Mouse (Mus musculus) liver, embryonic 13.5 days (tissue): ENCODE measurements around the gene Uck2. TPM values are rescaled to one million over a fixed set of nuclear protein-coding genes. Genes with fewer than 3 reads are reported as not detected.
A peak's percentile ranks its signal among the peaks of the same experiment; 100 is the strongest.

Source experiments
- ATAC-seq: fragments of 200-750 bp; cut with Nextera tagmentation; 2 replicates; pipeline ENCODE4 v1.8.0; 2017; ENCODE audit warnings: low read depth, mild to moderate bottlenecking, moderate number of reproducible peaks, moderate library complexity
- DNase-seq: peaks from one replicate; pipeline ENCODE4 v3.0.0; 2022
- H3K27ac ChIP-seq: fragments of 300-500 bp; sonication (generic); 2 replicates; pipeline ENCODE4 v1.5.1; 2015; ENCODE audit warnings: moderate library complexity, mild to moderate bottlenecking, inconsistent platforms
- H3K27me3 ChIP-seq: fragments of 300-500 bp; sonication (generic); 2 replicates; pipeline ENCODE4 v1.6.1; 2015; ENCODE audit warnings: mild to moderate bottlenecking, inconsistent platforms
- H3K36me3 ChIP-seq: fragments of 300-500 bp; sonication (generic); 2 replicates; pipeline ENCODE4 v1.6.1; 2015; ENCODE audit warnings: mild to moderate bottlenecking, inconsistent platforms
- H3K4me1 ChIP-seq: fragments of 300-500 bp; sonication (generic); replicated peaks from 2 replicates; pipeline ENCODE4 v1.6.1; 2015; ENCODE audit warnings: inconsistent platforms
- H3K4me2 ChIP-seq: fragments of 300-500 bp; sonication (generic); 2 replicates; pipeline ENCODE4 v1.6.1; 2015; ENCODE audit warnings: inconsistent platforms, mild to moderate bottlenecking, moderate library complexity
- H3K4me3 ChIP-seq: fragments of 300-500 bp; sonication (generic); replicated peaks from 2 replicates; pipeline ENCODE4 v1.5.1; 2015; ENCODE audit warnings: mild to moderate bottlenecking, inconsistent platforms
- H3K9ac ChIP-seq: fragments of 300-500 bp; sonication (generic); 2 replicates; pipeline ENCODE4 v1.6.1; 2015; ENCODE audit warnings: mild to moderate bottlenecking, inconsistent platforms
- H3K9me3 ChIP-seq: fragments of 300-500 bp; sonication (generic); replicated peaks from 2 replicates; pipeline ENCODE4 v1.6.1; 2016; ENCODE audit warnings: inconsistent platforms
- WGBS: fragments of 180-500 bp; shearing (Covaris S2); methylation state at CpG from one replicate; pipeline ENCODE4 v1.1.7; 2015; ENCODE audit not compliant: insufficient replicate concordance; 5-methylcytosine and 5-hydroxymethylcytosine counted together
- polyA plus RNA-seq: library from polyadenylated mRNA; unstranded; fragments of >200 nt; fragmentation: Nextera tagmentation; extraction: Ambion mirVana; gene quantifications from 2 replicates; pipeline ENCODE4 v1.2.1, GENCODE M21; 2015

Gene Uck2
- polyA plus RNA-seq, 1 experiment from 2014 or later, result 67.1 TPM

- no peak overlapping the region for H3K27ac ChIP-seq
- H3K4me2 ChIP-seq, result no peak overlapping the region
- H3K9me3 ChIP-seq, result no peaks in the 10 kb centered on the region
- no peak overlapping the region for H3K9ac ChIP-seq
- 64% methylated on average over 13 of the region's 13 CpGs for WGBS
- no peak overlapping the region for H3K4me3 ChIP-seq
- peaks cover 9% of the 10 kb centered on the region; the same call in 1 of the 2 replicates for H3K27me3 ChIP-seq
- ATAC-seq (no peak), DNase-seq (no peak)
- H3K4me1 ChIP-seq, result peaks cover 19% of the 10 kb centered on the region
- no peaks in the 10 kb centered on the region for H3K36me3 ChIP-seq
Measured at GRCm38 (mm10) chr1:167295679-167296402, 10.7 kb upstream of the Uck2 start.

GRCm38 (mm10) chr1:167292447-167292846 lies 7.3 kb upstream of the Uck2 start:
- Histone ChIP-seq H3K27me3 (peaks cover 20% of the 10 kb centered on the region), H3K9me3 (no peaks in the 10 kb centered on the region), H3K4me3 (no peak overlapping the region), H3K4me2 (peak overlapping the region; percentile 5; the same call in 1 of the 2 replicates), H3K36me3 (no peaks in the 10 kb centered on the region), H3K27ac (0 out of 2 replicates have a peak overlapping the region, but pooled peaks have one; percentile 11), H3K9ac (no peak overlapping the region), H3K4me1 (peaks cover 47% of the 10 kb centered on the region)
- WGBS, result 27% methylated on average over 11 of the region's 11 CpGs
- no peak for DNase-seq
- ATAC-seq, result no peak

- ATAC-seq, result no peak
- WGBS, result 65% methylated on average over 8 of the region's 8 CpGs
- H3K9me3 ChIP-seq, result no peaks in the 10 kb centered on the region
Measured at GRCm38 (mm10) chr1:167291610-167292009, 6.5 kb upstream of the Uck2 start.

DNA sequence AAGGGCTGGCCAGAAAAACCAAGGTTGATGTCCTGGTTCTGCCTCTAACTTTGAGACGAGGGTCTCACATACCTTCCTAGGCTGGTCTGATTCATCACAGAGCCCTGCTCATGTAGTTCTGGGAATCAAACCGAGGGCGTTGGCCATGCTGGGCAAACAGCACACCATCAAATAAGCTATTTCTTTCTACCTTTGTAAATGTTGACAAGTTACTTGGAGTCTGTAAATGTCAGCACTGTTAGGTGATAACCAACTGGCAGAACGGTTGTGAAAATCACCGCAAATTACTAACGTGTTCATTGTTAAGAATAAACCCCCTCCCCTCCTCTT lies 5.1 kb upstream of the Uck2 start:
- 38% methylated on average over 6 of the region's 6 CpGs for WGBS

More at GRCm38 (mm10) chr1:167291610-167292009, 6.5 kb upstream of the Uck2 start:
- H3K4me2 ChIP-seq, result no peak overlapping the region
- peaks cover 25% of the 10 kb centered on the region for H3K27me3 ChIP-seq
- H3K4me3 ChIP-seq, result no peak overlapping the region
- H3K9ac ChIP-seq, result no peak overlapping the region
- peaks cover 53% of the 10 kb centered on the region for H3K4me1 ChIP-seq
- DNase-seq, result no peak
- no peak overlapping the region for H3K27ac ChIP-seq
- H3K36me3 ChIP-seq, result no peaks in the 10 kb centered on the region

GRCm38 (mm10) chr1:167289567-167290262 lies 4.6 kb upstream of the Uck2 start:
- Histone ChIP-seq H3K27ac (peak overlapping the region; percentile 94), H3K4me3 (no peak overlapping the region), H3K9ac (0 out of 2 replicates have a peak overlapping the region, but pooled peaks have one; percentile 30), H3K36me3 (no peaks in the 10 kb centered on the region), H3K27me3 (peaks cover 37% of the 10 kb centered on the region), H3K4me1 (peaks cover 64% of the 10 kb centered on the region), H3K4me2 (peak overlapping the region; percentile 58), H3K9me3 (no peaks in the 10 kb centered on the region)
- DNase-seq (no peak), ATAC-seq (no peak)
- whole genome bisulfite sequencing, result 24% methylated on average over 11 of the region's 11 CpGs

More for the DNA sequence above, 5.1 kb upstream of the Uck2 start:
- H3K4me1 ChIP-seq, result peaks cover 61% of the 10 kb centered on the region
- H3K36me3 ChIP-seq, result no peaks in the 10 kb centered on the region
- H3K4me3 ChIP-seq, result no peak overlapping the region
- no peak overlapping the region for H3K27ac ChIP-seq
- no peak for ATAC-seq
- 0 out of 2 replicates have a peak overlapping the region, but pooled peaks have one; percentile 30 for H3K9ac ChIP-seq
- H3K9me3 ChIP-seq, result no peaks in the 10 kb centered on the region
- no peak for DNase-seq
- no peak overlapping the region for H3K4me2 ChIP-seq
- H3K27me3 ChIP-seq, result peaks cover 37% of the 10 kb centered on the region

DNA sequence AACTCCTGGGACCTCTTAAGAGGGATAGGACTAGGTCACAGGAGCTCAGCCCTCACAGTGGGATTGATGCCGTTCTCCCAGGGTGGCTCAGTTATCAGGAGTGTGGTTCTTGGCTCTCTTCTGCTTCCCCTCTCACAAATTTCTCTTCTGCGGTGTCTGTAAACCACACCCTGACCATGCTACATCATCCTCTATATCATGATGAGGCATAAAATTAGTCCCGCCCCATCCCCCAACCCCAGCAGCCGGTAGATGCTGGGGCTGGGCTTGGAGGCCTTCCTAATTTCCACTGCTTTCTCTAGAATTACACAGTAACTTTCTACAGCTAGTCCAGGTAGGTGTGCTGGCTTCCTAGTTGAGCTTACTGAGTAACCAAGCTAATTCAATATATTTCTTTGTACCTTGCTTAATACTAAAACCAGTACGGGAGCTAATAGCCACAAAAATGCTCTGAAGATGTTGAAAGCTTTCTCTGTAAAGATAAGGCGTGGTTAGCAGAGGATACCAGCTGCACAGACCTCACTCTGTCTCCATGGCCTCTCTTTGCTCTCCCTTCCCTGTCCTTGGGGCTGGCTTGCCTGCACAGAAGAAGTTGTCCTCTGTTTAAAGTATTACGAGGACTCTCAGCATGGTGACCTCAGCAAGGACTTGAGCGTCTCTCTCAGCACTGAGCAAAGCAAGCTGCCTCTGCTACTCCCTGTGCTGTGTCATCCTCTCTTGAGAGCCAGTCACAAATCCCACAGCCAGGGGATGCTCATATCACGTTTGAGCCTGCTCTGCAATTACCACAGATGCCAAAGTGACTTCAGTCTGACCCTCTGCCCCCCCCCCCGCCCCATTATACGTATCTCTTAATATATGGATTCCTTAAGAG lies 3.8 kb upstream of the Uck2 start:
- peak; percentile 85 for ATAC-seq
- peaks cover 58% of the 10 kb centered on the region for H3K4me1 ChIP-seq
- peaks cover 37% of the 10 kb centered on the region for H3K27me3 ChIP-seq
- no peaks in the 10 kb centered on the region for H3K9me3 ChIP-seq
- WGBS, result 9% methylated on average over 11 of the region's 11 CpGs
- H3K36me3 ChIP-seq, result no peaks in the 10 kb centered on the region
- DNase-seq, result peak; percentile 64
- H3K4me2 ChIP-seq, result peak overlapping the region; percentile 58
- peak overlapping the region; percentile 38 for H3K4me3 ChIP-seq
- peak overlapping the region; percentile 53 for H3K9ac ChIP-seq
- H3K27ac ChIP-seq, result peak overlapping the region; percentile 94

DNA sequence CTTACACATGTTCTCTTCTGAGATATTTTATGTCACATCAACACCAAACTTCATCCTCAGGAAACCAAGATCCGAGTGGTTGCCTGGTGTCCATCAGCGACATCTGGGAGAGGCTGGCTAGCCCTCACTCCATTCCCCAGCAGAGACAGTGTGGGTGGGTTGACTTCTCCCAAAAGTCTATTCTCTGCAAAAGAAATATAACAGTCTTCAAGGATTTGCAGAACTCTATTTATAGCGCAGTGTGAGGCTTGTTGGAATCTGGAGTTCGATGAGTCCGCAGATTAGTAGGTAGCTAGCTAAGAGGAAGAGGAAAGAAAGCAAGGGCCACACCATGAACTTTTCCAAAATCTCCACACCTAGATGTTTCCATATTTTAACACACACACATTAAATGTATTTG lies 2.0 kb upstream of the Uck2 start:
- Histone ChIP-seq H3K9me3 (no peaks in the 10 kb centered on the region), H3K9ac (no peak overlapping the region), H3K27ac (no peak overlapping the region), H3K27me3 (peaks cover 37% of the 10 kb centered on the region), H3K4me1 (peaks cover 67% of the 10 kb centered on the region), H3K4me2 (no peak overlapping the region), H3K4me3 (no peak overlapping the region), H3K36me3 (no peaks in the 10 kb centered on the region)
- ATAC-seq (no peak), DNase-seq (no peak)
- WGBS, result 77% methylated on average over 5 of the region's 5 CpGs

DNA sequence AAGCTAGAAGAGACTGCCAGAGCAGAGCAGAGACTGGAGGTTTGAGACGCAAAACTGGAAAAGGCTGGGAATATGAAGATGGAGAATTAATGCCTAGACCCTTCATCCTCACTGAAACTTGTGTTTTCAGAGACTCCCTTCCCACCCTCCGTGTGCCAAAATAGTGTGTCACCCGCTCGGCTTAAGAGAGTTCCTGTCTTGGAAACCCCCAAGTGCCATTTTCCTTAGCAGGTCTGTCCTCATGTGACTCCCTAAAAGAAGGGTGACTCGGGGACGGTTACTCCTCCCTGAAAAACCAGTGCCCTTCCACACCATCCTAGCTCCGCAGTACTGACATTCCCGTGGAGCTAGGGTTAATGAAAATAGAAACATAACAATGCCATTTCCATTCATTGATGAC lies 236 bp upstream of the Uck2 start:
- H3K4me1 ChIP-seq, result peaks cover 82% of the 10 kb centered on the region
- H3K36me3 ChIP-seq, result no peaks in the 10 kb centered on the region
- DNase-seq (no peak), ATAC-seq (no peak)
- peak overlapping the region; percentile 83 for H3K27ac ChIP-seq
- H3K9me3 ChIP-seq, result no peaks in the 10 kb centered on the region
- WGBS, result 3% methylated on average over 8 of the region's 8 CpGs
- H3K4me3 ChIP-seq, result peak overlapping the region; percentile 85
- H3K9ac ChIP-seq, result peak overlapping the region; percentile 85
- peak overlapping the region; percentile 99 for H3K4me2 ChIP-seq
- H3K27me3 ChIP-seq, result peaks cover 26% of the 10 kb centered on the region

DNA sequence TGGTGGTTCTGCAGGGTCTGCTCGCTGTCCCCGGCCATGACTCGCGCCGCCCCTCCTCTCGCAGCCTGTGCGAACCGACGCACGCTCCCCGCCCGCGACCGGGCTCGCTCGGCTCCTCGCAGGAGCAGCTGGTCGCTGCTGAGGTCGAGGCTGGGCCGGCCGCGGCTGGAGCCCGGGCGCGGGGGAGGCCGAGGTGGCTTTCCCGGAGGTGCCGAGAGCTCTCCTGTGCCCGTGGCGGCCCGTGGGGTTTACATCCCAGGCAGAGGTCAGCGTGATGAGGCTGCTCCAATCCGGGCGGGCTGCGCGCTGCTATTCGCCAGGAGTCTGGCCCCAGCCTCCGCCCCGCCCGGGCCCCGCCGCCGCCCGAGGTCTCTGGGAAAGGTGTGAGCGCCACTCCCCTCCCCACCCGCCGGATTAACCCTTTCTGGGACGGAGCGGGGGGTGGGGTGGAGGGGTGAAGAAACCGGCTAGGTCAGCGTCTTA lies 242 bp downstream of the Uck2 start:
- Histone ChIP-seq H3K4me3 (peak overlapping the region; percentile 85), H3K9me3 (no peaks in the 10 kb centered on the region), H3K4me2 (peak overlapping the region; percentile 99), H3K36me3 (no peaks in the 10 kb centered on the region), H3K27me3 (peaks cover 21% of the 10 kb centered on the region), H3K9ac (peak overlapping the region; percentile 85), H3K4me1 (peaks cover 82% of the 10 kb centered on the region), H3K27ac (peak overlapping the region; percentile 83)
- peak; percentile 83 for ATAC-seq
- WGBS, result 0% methylated on average over 42 of the region's 51 CpGs
- DNase-seq, result peak; percentile 82

- H3K4me1 ChIP-seq, result peaks cover 82% of the 10 kb centered on the region
Measured at GRCm38 (mm10) chr1:167284258-167284836, 773 bp downstream of the Uck2 start.

More at GRCm38 (mm10) chr1:167284258-167284836, 773 bp downstream of the Uck2 start:
- peak overlapping the region; percentile 85 for H3K4me3 ChIP-seq
- peak overlapping the region; percentile 85 for H3K9ac ChIP-seq
- WGBS, result under 1% methylated on average over 63 of the region's 73 CpGs
- H3K36me3 ChIP-seq, result no peaks in the 10 kb centered on the region
- peak overlapping the region; percentile 99 for H3K4me2 ChIP-seq
- H3K27me3 ChIP-seq, result peaks cover 16% of the 10 kb centered on the region
- DNase-seq, result peak; percentile 53
- no peaks in the 10 kb centered on the region for H3K9me3 ChIP-seq
- peak; percentile 39 for ATAC-seq
- H3K27ac ChIP-seq, result peak overlapping the region; percentile 83
